Mouse (Mus musculus): ENCODE results near the gene Arhgef19. TPM values are rescaled to one million over a fixed set of nuclear protein-coding genes. Genes with fewer than 3 reads are reported as not detected.

Arhgef19 gene
- polyA plus RNA-seq (2015; fragmentation: Nextera tagmentation; extraction: Ambion mirVana) = 2.4 and 2.9 TPM in 2 replicates

DNA sequence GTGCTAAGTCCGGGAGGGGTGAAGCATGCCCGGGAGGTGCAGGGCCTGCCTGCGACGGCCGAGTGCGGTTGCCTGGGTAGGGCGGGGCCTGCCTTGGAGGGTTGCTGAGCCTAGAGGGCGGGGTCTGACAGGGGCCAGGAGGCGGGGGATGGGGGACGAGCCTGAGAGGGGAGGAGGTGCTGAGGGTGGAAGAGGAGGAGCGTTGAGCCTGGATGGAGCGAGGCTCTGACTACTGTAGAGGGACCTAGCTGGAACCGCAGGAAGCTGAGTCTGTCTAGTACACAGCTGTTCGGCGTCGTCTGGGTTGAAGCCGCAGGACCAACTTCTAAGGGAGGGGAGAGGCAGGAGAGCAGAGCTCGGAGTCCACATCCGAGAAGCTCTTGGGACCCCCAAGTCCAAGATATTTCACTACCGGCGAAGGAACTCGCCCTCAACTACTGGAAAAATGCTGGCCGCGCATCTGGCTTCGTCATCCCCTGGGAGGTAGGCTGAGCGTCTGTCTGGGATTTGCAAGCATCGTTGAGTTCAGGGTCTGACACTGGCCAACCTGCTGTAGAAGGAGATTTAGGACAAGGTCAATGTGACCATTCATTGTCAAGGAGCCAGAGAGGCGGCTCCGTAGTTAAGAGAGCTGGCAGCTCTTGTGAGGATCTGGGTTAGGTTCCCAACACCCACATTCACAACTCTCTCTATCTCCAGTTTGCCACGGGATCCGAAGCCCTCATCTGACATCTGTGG is at the start of gene Arhgef19:
Arhgef19 (plus strand) TSS at position 112 of the 738 bp plus-strand sequence.

DNA sequence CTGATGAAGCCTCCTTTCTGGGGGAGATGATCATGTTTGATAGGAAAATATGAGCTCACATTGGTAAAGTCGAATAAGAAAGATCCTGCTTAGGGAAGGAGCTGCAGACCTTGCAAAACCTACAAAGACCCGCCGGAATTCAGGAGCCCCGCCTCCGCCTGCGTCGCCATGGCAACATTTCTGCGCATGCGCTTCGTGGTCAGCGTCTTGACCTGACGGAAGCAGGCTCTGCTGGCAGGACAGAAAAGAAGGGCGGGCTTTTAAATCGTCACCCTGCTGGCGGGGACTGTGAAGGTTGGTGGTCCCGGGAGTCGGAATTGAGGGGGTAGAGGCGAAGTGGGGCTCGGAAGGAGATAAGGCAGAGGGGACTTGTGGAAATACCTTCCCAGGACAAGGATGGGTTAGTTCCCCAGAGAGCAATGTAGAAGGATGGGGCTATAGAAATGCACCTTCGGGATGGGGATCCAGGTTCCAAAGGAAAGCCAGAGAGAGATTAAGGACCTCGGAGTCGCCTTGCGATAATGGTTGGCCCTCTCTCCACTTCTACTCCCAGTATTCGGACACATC is 25.4 kb upstream of the Arhgef19 start, which contains the start of gene Rsg1:
Rsg1 (plus strand) TSS at position 187 of the 567 bp plus-strand sequence.

DNA sequence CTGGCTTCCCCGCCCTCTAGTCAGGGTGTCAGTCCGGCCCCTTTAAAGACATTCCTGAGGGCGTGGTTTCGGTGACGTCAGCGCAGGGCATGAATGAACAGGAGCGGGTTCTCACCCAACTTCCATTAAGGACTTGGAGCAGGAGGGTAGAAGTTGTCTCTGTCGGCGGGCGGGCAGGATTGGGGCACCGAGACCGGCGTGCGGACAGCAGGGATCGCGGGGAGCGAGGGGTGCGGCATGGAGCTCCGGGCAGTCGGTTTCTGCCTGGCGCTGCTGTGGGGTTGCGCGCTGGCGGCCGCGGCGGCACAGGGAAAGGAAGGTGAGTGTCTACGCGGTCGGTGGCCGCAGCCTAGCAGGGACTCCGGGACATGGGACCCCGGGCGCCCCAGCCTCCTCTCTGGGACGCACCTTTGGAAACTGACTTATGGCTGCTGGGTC is 61.8 kb downstream of the Arhgef19 start, which contains the start of gene Epha2:
Epha2 (plus strand) TSS at position 125 of the 438 bp plus-strand sequence.

Other genes with a start within 250 kb of the Arhgef19 start
- 137 and 164 TPM in 2 replicates for gene Mfap2, start 229.1 kb upstream of the Arhgef19 start, polyA plus RNA-seq (2015; fragmentation: Nextera tagmentation; extraction: Ambion mirVana)
- gene Crocc, start 178.9 kb upstream of the Arhgef19 start, polyA plus RNA-seq (2015; fragmentation: Nextera tagmentation; extraction: Ambion mirVana) = 3.4 TPM in 2 replicates
- gene Necap2, start 161.1 kb upstream of the Arhgef19 start, polyA plus RNA-seq (2015; fragmentation: Nextera tagmentation; extraction: Ambion mirVana) = 56.6 and 57.3 TPM in 2 replicates
- gene Spata21, start 151.2 kb upstream of the Arhgef19 start, polyA plus RNA-seq (2015; fragmentation: Nextera tagmentation; extraction: Ambion mirVana) = 1.8 and 1.9 TPM in 2 replicates
- 17.0 and 17.4 TPM in 2 replicates for gene Szrd1, start 99.7 kb upstream of the Arhgef19 start, polyA plus RNA-seq (2015; fragmentation: Nextera tagmentation; extraction: Ambion mirVana)
- gene Fbxo42, start 91.6 kb upstream of the Arhgef19 start, polyA plus RNA-seq (2015; fragmentation: Nextera tagmentation; extraction: Ambion mirVana) = 17.6 and 18.1 TPM in 2 replicates
- 6.8 and 7.7 TPM in 2 replicates for gene Rsg1, start 25.5 kb upstream of the Arhgef19 start, polyA plus RNA-seq (2015; fragmentation: Nextera tagmentation; extraction: Ambion mirVana)
- 0.45 and 0.59 TPM in 2 replicates for gene Epha2, start 61.7 kb downstream of the Arhgef19 start, polyA plus RNA-seq (2015; fragmentation: Nextera tagmentation; extraction: Ambion mirVana)
- 54.6 and 64.8 TPM in 2 replicates for gene Fam131c, start 128.7 kb downstream of the Arhgef19 start, polyA plus RNA-seq (2015; fragmentation: Nextera tagmentation; extraction: Ambion mirVana)
- gene Clcnka, start 159.2 kb downstream of the Arhgef19 start, polyA plus RNA-seq (2015; fragmentation: Nextera tagmentation; extraction: Ambion mirVana) = 0.08 TPM in 1 of 2 replicates, not detected in the other
- gene Clcnkb, start 176.5 kb downstream of the Arhgef19 start, polyA plus RNA-seq (2015; fragmentation: Nextera tagmentation; extraction: Ambion mirVana) = not detected in 2 replicates
- gene Hspb7, start 181.3 kb downstream of the Arhgef19 start, polyA plus RNA-seq (2015; fragmentation: Nextera tagmentation; extraction: Ambion mirVana) = 0.05 and 0.22 TPM in 2 replicates
- gene Srarp, start 196.6 kb downstream of the Arhgef19 start, polyA plus RNA-seq (2015; fragmentation: Nextera tagmentation; extraction: Ambion mirVana) = 0.68 and 0.96 TPM in 2 replicates
- gene Zbtb17, start 205.2 kb downstream of the Arhgef19 start, polyA plus RNA-seq (2015; fragmentation: Nextera tagmentation; extraction: Ambion mirVana) = 23.1 and 24.6 TPM in 2 replicates

All from neural tube, postnatal 0 days (tissue).